Mouse (Mus musculus) neural tube, embryonic 14.5 days (tissue): Measurements from ENCODE around the gene Limd1. TPM values are rescaled to one million over a fixed set of nuclear protein-coding genes. Genes with fewer than 3 reads are reported as not detected.
A peak's percentile ranks its signal among the peaks of the same experiment; 100 is the strongest.

Experiments used
- ATAC-seq: fragments of 200-750 bp; cut with Nextera tagmentation; 2 replicates; pipeline ENCODE4 v1.8.0; 2017; ENCODE audit warnings: low read depth, mild to moderate bottlenecking, moderate TSS enrichment, moderate library complexity
- H3K27ac ChIP-seq: fragments of 300-500 bp; sonication (generic); 2 replicates; pipeline ENCODE4 v1.5.1; 2014; ENCODE audit warnings: low read depth, mild to moderate bottlenecking, control low read depth, low read length, moderate library complexity, mixed read lengths
- H3K27me3 ChIP-seq: fragments of 300-500 bp; sonication (generic); 2 replicates; pipeline ENCODE4 v1.6.1; 2014; ENCODE audit warnings: low read length; ENCODE audit not compliant: control insufficient read depth, insufficient read depth
- H3K36me3 ChIP-seq: fragments of 300-500 bp; sonication (generic); 2 replicates; pipeline ENCODE4 v1.6.1; 2014; ENCODE audit warnings: low read length, mixed read lengths; ENCODE audit not compliant: control insufficient read depth, insufficient read depth
- H3K4me1 ChIP-seq: fragments of 300-500 bp; sonication (generic); 2 replicates; pipeline ENCODE4 v1.6.1; 2014; ENCODE audit warnings: low read length; ENCODE audit not compliant: control insufficient read depth, insufficient read depth
- H3K4me2 ChIP-seq: fragments of 300-500 bp; sonication (generic); 2 replicates; pipeline ENCODE4 v1.6.1; 2014; ENCODE audit warnings: mild to moderate bottlenecking, low read depth, low read length, control low read depth
- H3K4me3 ChIP-seq: fragments of 300-500 bp; sonication (generic); 2 replicates; pipeline ENCODE4 v1.5.1; 2014; ENCODE audit warnings: low read depth, low read length, control low read depth, mixed read lengths
- H3K9ac ChIP-seq: fragments of 300-500 bp; sonication (generic); replicated peaks from 2 replicates; pipeline ENCODE4 v1.6.1; 2014; ENCODE audit warnings: low read depth, mild to moderate bottlenecking, control low read depth, low read length, mixed read lengths
- H3K9me3 ChIP-seq: fragments of 300-500 bp; sonication (generic); 2 replicates; pipeline ENCODE4 v1.6.1; 2016; ENCODE audit warnings: low read length; ENCODE audit not compliant: control insufficient read depth
- WGBS: fragments of 180-500 bp; shearing (Covaris S2); extraction: QIAGEN DNeasy Blood & Tissue Kit; methylation state at CpG from one replicate; pipeline ENCODE4 v1.1.7; 2014; 5-methylcytosine and 5-hydroxymethylcytosine counted together
- polyA plus RNA-seq: library from polyadenylated mRNA; unstranded; fragments of >200 nt; fragmentation: Nextera tagmentation; extraction: Ambion mirVana; gene quantifications from 2 replicates; pipeline ENCODE4 v1.2.1, GENCODE M21; 2014

The Limd1 gene
- polyA plus RNA-seq, 1 experiment from 2014 or later: 9.7 TPM

DNA sequence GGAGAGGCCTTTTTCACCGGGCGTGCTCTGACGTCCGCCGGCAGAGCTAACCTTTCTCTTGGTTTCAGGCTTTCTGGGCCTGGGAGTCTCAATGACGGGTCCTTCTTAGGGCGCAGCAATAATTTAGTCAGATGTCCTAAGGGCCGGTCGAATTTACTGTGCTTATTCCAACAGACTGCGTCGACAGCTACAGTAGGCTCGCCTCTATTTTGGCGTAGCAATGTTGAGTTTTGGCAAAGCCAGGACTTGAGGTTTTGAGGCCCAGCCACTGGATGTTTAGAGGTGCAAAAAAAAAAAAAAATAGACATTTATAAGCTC is 51.6 kb downstream of the Limd1 start:
- Histone ChIP-seq H3K9me3 (no peaks in the 10 kb centered on the region), H3K9ac (peak overlapping the region; percentile 98), H3K27ac (peak overlapping the region; percentile 92), H3K27me3 (no peaks in the 10 kb centered on the region), H3K4me3 (peak overlapping the region; percentile 97), H3K4me2 (peak overlapping the region; percentile 79), H3K36me3 (no peaks in the 10 kb centered on the region), H3K4me1 (peaks cover 16% of the 10 kb centered on the region)
- ATAC-seq: no peak
- under 1% methylated on average over 13 of the region's 13 CpGs for WGBS

DNA sequence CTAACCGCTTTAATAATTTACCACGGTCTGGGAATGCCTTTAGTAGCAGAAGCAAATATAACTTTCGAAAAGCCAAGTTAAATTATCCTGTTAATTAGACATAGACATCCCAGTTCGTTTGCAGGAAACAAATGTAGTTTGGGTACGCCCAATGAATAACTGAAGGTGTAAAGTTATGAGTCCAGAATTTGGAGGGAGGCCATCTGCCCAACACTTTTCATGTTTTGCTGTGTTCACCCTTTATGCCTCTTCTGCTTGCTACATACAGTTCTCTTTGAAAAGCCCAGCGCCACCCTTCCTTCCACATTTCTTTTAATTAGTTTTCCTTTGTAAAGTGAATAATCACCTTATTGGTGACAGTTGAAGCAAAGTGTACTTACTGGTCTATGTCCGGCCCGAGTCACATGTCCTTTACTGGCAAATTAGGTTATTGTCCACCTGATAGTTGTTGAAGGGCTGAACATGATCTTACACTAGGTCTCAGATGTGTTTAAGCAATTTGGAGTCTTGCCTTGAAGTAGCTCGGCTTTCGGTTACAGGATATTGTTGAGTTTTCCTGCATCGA is 52.1 kb downstream of the Limd1 start:
- ATAC-seq: no peak
- Histone ChIP-seq H3K4me2 (peak overlapping the region; percentile 79), H3K27ac (0 out of 2 replicates have a peak overlapping the region, but pooled peaks have one; percentile 92), H3K4me1 (peaks cover 16% of the 10 kb centered on the region), H3K27me3 (no peaks in the 10 kb centered on the region), H3K36me3 (no peaks in the 10 kb centered on the region), H3K9me3 (no peaks in the 10 kb centered on the region), H3K4me3 (peak overlapping the region; percentile 97), H3K9ac (peak overlapping the region; percentile 98)
- WGBS: 41% methylated on average over 11 of the region's 11 CpGs

DNA sequence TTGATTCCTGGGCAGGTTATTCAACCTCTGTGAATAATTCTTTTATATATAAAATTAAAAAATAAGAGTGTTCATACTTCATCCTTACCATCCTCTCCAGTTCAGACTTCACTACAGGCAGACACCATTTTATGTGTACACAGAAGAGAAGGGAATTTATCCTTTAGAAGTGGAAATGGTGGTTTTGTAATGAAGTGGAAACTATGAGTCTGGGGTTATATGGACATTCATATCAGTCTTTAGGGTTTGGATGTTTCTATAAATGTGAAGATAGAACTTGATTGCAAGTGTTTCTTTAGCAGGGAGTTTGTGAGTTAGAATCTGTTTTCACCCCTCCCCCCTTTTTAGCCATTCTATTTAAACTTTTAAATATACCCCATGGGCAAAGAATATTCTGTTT is 52.7 kb downstream of the Limd1 start:
- Histone ChIP-seq H3K4me2 (peak overlapping the region; percentile 79), H3K4me3 (peak overlapping the region; percentile 97; the same call in 1 of the 2 replicates), H3K4me1 (peaks cover 16% of the 10 kb centered on the region), H3K36me3 (no peaks in the 10 kb centered on the region), H3K27ac (no peak overlapping the region), H3K27me3 (no peaks in the 10 kb centered on the region), H3K9ac (peak overlapping the region; percentile 21; the same call in 1 of the 2 replicates), H3K9me3 (no peaks in the 10 kb centered on the region)
- ATAC-seq: no peak

DNA sequence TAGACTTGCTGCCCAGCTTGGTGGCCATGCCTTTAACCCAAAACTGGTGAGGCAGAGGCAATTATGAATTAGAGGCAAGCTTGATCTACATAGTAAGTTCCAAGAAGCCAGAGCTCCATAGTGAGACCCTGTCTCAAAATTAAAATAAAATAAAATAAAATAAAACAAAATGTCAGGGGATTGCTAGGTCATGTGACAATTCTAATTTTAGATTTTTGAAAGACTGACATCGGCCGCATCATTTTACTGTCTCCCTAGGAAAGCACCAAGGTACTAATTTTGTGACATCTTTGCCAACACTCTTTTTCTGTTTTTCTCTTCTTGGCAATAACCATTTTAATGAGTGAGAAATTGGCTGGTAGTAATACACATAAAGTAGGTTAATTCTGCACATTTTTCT is 58.1 kb downstream of the Limd1 start:
- no peak for ATAC-seq
- Histone ChIP-seq H3K9ac (no peak overlapping the region), H3K27ac (no peak overlapping the region), H3K4me3 (no peak overlapping the region), H3K27me3 (no peaks in the 10 kb centered on the region), H3K4me1 (0 out of 2 replicates have a peak, but pooled peaks cover 3% of the 10 kb centered on the region), H3K4me2 (no peak overlapping the region), H3K36me3 (no peaks in the 10 kb centered on the region), H3K9me3 (no peaks in the 10 kb centered on the region)
- WGBS: 93% methylated on average over 2 of the region's 2 CpGs

DNA sequence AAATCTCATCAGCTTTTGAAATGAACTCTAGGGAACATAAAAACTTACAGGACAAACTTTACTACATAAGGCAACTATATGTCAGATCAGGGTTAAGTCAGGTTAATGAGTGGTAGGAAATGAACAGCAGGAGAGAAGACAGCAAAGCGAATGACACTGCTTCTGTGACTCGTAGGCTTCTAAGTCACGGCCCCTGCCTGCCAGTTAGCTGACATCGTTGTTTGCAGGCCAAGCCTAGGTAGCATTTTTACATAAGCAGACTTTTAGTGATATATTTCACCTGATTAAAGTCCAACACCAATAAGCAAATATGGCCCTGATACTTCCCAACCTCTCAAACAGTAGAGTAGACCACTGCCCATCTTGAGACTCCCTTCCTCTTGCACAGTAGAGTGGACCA is 59.7 kb downstream of the Limd1 start:
- Histone ChIP-seq H3K27ac (no peak overlapping the region), H3K27me3 (no peaks in the 10 kb centered on the region), H3K4me3 (no peak overlapping the region), H3K4me2 (no peak overlapping the region), H3K9ac (no peak overlapping the region), H3K9me3 (no peaks in the 10 kb centered on the region), H3K4me1 (no peaks in the 10 kb centered on the region), H3K36me3 (no peaks in the 10 kb centered on the region)
- ATAC-seq: no peak
- 76% methylated on average over 4 of the region's 4 CpGs for WGBS

DNA sequence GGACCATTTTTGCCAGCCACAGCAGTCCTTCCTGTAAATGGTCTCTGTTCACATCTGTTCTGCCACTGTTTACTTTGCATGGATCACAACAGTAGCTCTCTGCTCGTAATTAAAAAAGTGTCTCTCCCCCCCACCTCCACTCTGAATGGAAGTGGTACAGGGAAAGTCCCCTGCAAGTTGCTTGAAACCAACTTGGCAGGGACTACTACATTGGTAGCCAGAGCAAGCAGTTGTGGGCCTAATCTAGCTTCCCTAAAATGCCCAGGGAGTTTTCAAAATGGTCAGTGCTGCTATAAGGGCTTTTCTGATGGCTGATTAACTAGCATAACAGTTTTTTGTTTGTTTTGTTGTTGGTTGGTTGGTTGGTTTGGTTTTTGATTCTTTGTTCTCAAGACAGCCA is 60.6 kb downstream of the Limd1 start:
- 66% methylated on average over 1 of the region's 1 CpGs for WGBS
- no peak for ATAC-seq
- Histone ChIP-seq H3K27ac (no peak overlapping the region), H3K9me3 (no peaks in the 10 kb centered on the region), H3K4me1 (no peaks in the 10 kb centered on the region), H3K4me2 (no peak overlapping the region), H3K36me3 (no peaks in the 10 kb centered on the region), H3K4me3 (no peak overlapping the region), H3K9ac (no peak overlapping the region), H3K27me3 (no peaks in the 10 kb centered on the region)

DNA sequence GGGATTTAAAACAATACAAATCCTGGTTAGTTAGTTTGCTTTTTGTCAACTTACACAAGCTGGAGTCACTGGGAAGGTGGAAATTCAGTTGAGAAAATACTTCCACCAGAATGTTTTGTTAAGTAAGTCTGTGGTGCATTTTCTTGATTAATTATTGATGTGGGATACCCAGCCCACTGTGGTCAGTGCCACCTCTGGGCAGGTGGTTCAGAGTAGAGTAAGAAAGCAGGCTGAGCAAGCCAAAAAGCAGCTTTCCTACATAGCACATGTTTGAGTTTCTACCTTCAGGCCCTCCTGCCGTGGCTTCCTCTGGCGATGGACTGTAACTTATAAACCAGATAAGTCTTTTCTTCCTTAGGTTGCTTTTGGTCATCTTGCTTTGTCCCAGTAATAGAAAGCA is 61.3 kb downstream of the Limd1 start:
- Histone ChIP-seq H3K4me2 (no peak overlapping the region), H3K27ac (no peak overlapping the region), H3K4me3 (no peak overlapping the region), H3K36me3 (no peaks in the 10 kb centered on the region), H3K9me3 (no peaks in the 10 kb centered on the region), H3K4me1 (no peaks in the 10 kb centered on the region), H3K9ac (no peak overlapping the region), H3K27me3 (no peaks in the 10 kb centered on the region)
- 94% methylated on average over 2 of the region's 2 CpGs for WGBS
- ATAC-seq: no peak

DNA sequence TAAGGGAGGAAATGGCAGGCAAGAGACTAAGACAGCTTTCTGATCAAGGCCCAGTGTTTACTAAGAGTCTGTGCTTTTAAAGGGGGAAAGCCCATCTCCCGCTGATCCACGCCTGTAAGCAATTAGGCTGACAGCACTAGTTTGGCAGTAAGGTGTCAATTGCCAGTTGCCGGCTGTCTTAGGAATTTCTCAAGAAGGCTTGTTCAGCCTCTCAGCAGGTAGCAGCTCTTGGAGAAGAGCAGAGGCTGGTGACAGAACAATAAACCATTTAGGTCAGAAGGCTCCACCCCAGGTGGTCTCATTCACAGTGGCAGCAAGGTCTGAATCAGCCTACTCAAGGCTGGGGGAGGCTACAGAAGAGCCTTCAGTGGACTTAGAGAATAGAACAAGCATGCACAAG is 76.1 kb downstream of the Limd1 start:
- WGBS: 13% methylated on average over 3 of the region's 3 CpGs
- H3K9me3 ChIP-seq: no peaks in the 10 kb centered on the region
- H3K4me1 ChIP-seq: no peaks in the 10 kb centered on the region
- H3K4me2 ChIP-seq: no peak overlapping the region
- H3K27ac ChIP-seq: no peak overlapping the region
- H3K4me3 ChIP-seq: no peak overlapping the region
- peaks cover 36% of the 10 kb centered on the region; the same call in 1 of the 2 replicates for H3K36me3 ChIP-seq
- ATAC-seq: no peak
- H3K27me3 ChIP-seq: no peaks in the 10 kb centered on the region
- no peak overlapping the region for H3K9ac ChIP-seq
